Mouse (Mus musculus) lung, postnatal 0 days (tissue): ENCODE results near the gene Itm2c.

ENCODE experiments used
- CTCF ChIP-seq: IDR thresholded peaks from 2 replicates; pipeline ENCODE4 v1.5.1; 2016; ENCODE audit warnings: antibody characterized with exemption, mild to moderate bottlenecking
- EP300 ChIP-seq: IDR thresholded peaks from 2 replicates; pipeline ENCODE4 v1.6.1; 2016; ENCODE audit warnings: antibody characterized with exemption, mild to moderate bottlenecking, control low read depth

- TF ChIP-seq CTCF, result peak; percentile 78
- TF ChIP-seq EP300, result no peak
Observed at GRCm38 (mm10) chr1:85935148-85935852, 41.2 kb downstream of the Itm2c start.
